Mouse (Mus musculus): ENCODE data around the gene Hyal6.

The Hyal6 gene

GRCm38 (mm10) chr6:24732945-24733344 lies at the start of gene Hyal6:
Gene Hyal6 (plus strand): TSS chr6:24733245.
- no peak for DNase-seq (ENCODE audit: low spot score in 2 of 2)

GRCm38 (mm10) chr6:24687871-24688270 lies 45.2 kb upstream of the Hyal6 start:
- no peak for DNase-seq (ENCODE audit: low spot score in 2 of 2)

GRCm38 (mm10) chr6:24694455-24695410 lies 38.3 kb upstream of the Hyal6 start:
- no peak for DNase-seq (ENCODE audit: low spot score in 2 of 2)

- no peak for DNase-seq (ENCODE audit: low spot score in 2 of 2)
These were observed 36.9 kb upstream of the Hyal6 start for GRCm38 (mm10) chr6:24696117-24696516.

- no peak for DNase-seq (ENCODE audit: low spot score in 2 of 2)
These were observed 35.8 kb upstream of the Hyal6 start for GRCm38 (mm10) chr6:24697216-24697615.

GRCm38 (mm10) chr6:24707090-24707489 lies 26.0 kb upstream of the Hyal6 start:
- DNase-seq (ENCODE audit: low spot score in 2 of 2) = no peak

- DNase-seq (ENCODE audit: low spot score in 2 of 2) = no peak
These were observed 25.5 kb upstream of the Hyal6 start for GRCm38 (mm10) chr6:24707499-24707898.

- DNase-seq (ENCODE audit: low spot score in 2 of 2) = no peak
These were observed 11.5 kb upstream of the Hyal6 start for GRCm38 (mm10) chr6:24721317-24722099.

- no peak for DNase-seq (ENCODE audit: low spot score in 2 of 2)
These were observed 4.9 kb upstream of the Hyal6 start for GRCm38 (mm10) chr6:24728130-24728529.

- DNase-seq (ENCODE audit: low spot score in 2 of 2) = no peak
These were observed 1.5 kb downstream of the Hyal6 start for GRCm38 (mm10) chr6:24734565-24734964.

- DNase-seq (ENCODE audit: low spot score in 2 of 2) = no peak
These were observed 15.0 kb downstream of the Hyal6 start, which contains the start of gene Hyal4 for GRCm38 (mm10) chr6:24748029-24748428. Gene Hyal4 (plus strand): TSS chr6:24748329.

- DNase-seq (ENCODE audit: low spot score in 2 of 2) = no peak
These were observed 26.2 kb downstream of the Hyal6 start for GRCm38 (mm10) chr6:24759281-24759680.

- DNase-seq (ENCODE audit: low spot score in 2 of 2) = no peak
These were observed 33.2 kb downstream of the Hyal6 start for GRCm38 (mm10) chr6:24766261-24766660.

- no peak for DNase-seq (ENCODE audit: low spot score in 2 of 2)
These were observed 46.1 kb downstream of the Hyal6 start for GRCm38 (mm10) chr6:24779182-24779581.

GRCm38 (mm10) chr6:24790888-24791287 lies 57.8 kb downstream of the Hyal6 start, which contains the start of gene Spam1:
Gene Spam1 (plus strand): TSS chr6:24791188.
- no peak for DNase-seq (ENCODE audit: low spot score in 2 of 2)
